Mouse (Mus musculus) megakaryocyte, embryonic 14.5 days (primary cell): Measurements from ENCODE around the gene Cyp4f17.

Experiments
- FLI1 ChIP-seq: IDR thresholded peaks from 2 replicates; pipeline ENCODE4 v1.6.1; 2012; ENCODE audit warnings: low read length, inconsistent platforms, mixed read lengths
- GATA1 ChIP-seq: IDR thresholded peaks from 3 replicates; pipeline ENCODE4 v1.6.1; 2012; ENCODE audit warnings: mixed read lengths, low read length, inconsistent platforms, borderline replicate concordance

DNA sequence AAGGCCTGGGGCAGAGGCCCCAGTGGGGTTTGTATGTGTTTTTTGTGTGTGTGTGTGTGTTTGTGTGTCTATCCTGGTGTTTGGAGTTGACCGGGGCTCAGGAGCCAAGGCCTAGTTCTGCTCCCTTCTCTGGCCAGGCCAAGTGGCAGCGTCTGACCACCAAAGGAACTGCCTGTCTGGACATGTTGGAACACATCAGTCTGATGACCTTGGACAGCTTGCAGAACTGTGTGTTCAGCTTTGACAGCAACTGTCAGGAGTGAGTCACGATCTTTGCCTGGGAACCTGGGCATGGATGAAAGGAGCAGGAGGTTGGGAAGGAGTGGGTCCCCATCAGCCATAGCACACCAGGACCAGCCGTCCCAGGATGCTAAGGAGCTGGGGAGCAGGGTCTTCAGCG is 16.1 kb downstream of the Cyp4f17 start:
- TF ChIP-seq GATA1 (no peak), FLI1 (no peak)
